9 mouse cellular contexts compared by ENCODE assay signal in genomic region chr10:9676886-9677285, GRCm38 (mm10). TPM values are rescaled to one million over a fixed set of nuclear protein-coding genes. Genes with fewer than 3 reads are reported as not detected.
DNase-seq lines count a peak whose midpoint lies in the region; ATAC-seq lines count a peak whose summit lies in the region.
"Had no signal": no experiment of that assay in that cellular context is flagged by ENCODE, and none has a peak within 500 bp of the region (broad histone marks: within the 10 kb centered on the region; RNA-seq: fewer than 3 reads in every experiment).

No protein-coding gene starts in this region.

- peaks cover 62% of the 10 kb centered on the region for H3K27me3 ChIP-seq in embryonic facial prominence, embryonic 10.5 days (replicated peaks; ENCODE audit: low read depth, poor library complexity, severe bottlenecking)
- peaks cover 56% of the 10 kb centered on the region for H3K27me3 ChIP-seq in limb, embryonic 10.5 days (ENCODE audit: low read depth, poor library complexity, severe bottlenecking)
- H3K27me3 ChIP-seq in midbrain, embryonic 13.5 days, result 0 out of 2 replicates have a peak, but pooled peaks cover 3% of the 10 kb centered on the region
- no peaks in the 10 kb centered on the region for H3K27me3 ChIP-seq in stomach, embryonic 15.5 days (replicated peaks)

- DNase-seq in thymus, postnatal 0 days (ENCODE audit: low spot score), result peak; percentile 38
- no peak for DNase-seq in thymus, postnatal 10 days (ENCODE audit: low spot score in 2 of 2)
- peak; percentile 83 for DNase-seq in embryonic facial prominence, embryonic 10.5 days (ENCODE audit: low spot score)
- peak; percentile 85 to 88 for DNase-seq in heart, adult 18-20 months
- peak; percentile 66 for DNase-seq in kidney, adult 18-20 months
- DNase-seq in limb, embryonic 10.5 days (ENCODE audit: low spot score), result peak; percentile 79

- no peaks in the 10 kb centered on the region for H3K9me3 ChIP-seq in embryonic facial prominence, embryonic 10.5 days
- no peaks in the 10 kb centered on the region for H3K9me3 ChIP-seq in limb, embryonic 10.5 days (replicated peaks)
- no peaks in the 10 kb centered on the region for H3K9me3 ChIP-seq in midbrain, embryonic 13.5 days
- H3K9me3 ChIP-seq in stomach, embryonic 15.5 days, result no peaks in the 10 kb centered on the region

- H3K27ac ChIP-seq in embryonic facial prominence, embryonic 10.5 days (replicated peaks), result no peak overlapping the region
- no peak overlapping the region for H3K27ac ChIP-seq in limb, embryonic 10.5 days
- no peak overlapping the region for H3K27ac ChIP-seq in midbrain, embryonic 13.5 days
- no peak overlapping the region for H3K27ac ChIP-seq in stomach, embryonic 15.5 days

- peak; percentile 70 for ATAC-seq in midbrain, embryonic 13.5 days
- ATAC-seq in stomach, embryonic 15.5 days (ENCODE audit: insufficient read depth, low FRiP score, low read depth), result no peak

- no peak overlapping the region for H3K9ac ChIP-seq in midbrain, embryonic 13.5 days (replicated peaks)
- H3K9ac ChIP-seq in stomach, embryonic 15.5 days, result no peak overlapping the region

- peak overlapping the region; percentile 81 for H3K4me2 ChIP-seq in midbrain, embryonic 13.5 days (replicated peaks)
- H3K4me2 ChIP-seq in stomach, embryonic 15.5 days, result peak overlapping the region; percentile 96

- H3K4me1 ChIP-seq in embryonic facial prominence, embryonic 10.5 days, result peaks cover 39% of the 10 kb centered on the region
- peaks cover 27% of the 10 kb centered on the region for H3K4me1 ChIP-seq in limb, embryonic 10.5 days
- H3K4me1 ChIP-seq in midbrain, embryonic 13.5 days (replicated peaks), result peaks cover 38% of the 10 kb centered on the region
- 0 out of 2 replicates have a peak, but pooled peaks cover 6% of the 10 kb centered on the region for H3K4me1 ChIP-seq in stomach, embryonic 15.5 days

- no peaks in the 10 kb centered on the region for H3K36me3 ChIP-seq in embryonic facial prominence, embryonic 10.5 days (replicated peaks)
- no peaks in the 10 kb centered on the region for H3K36me3 ChIP-seq in limb, embryonic 10.5 days
- H3K36me3 ChIP-seq in midbrain, embryonic 13.5 days, result no peaks in the 10 kb centered on the region
- no peaks in the 10 kb centered on the region for H3K36me3 ChIP-seq in stomach, embryonic 15.5 days
- H3K36me3 ChIP-seq: G1E had no signal

- H3K4me3 ChIP-seq in embryonic facial prominence, embryonic 10.5 days, result peak overlapping the region; percentile 79
- peak overlapping the region; percentile 77 for H3K4me3 ChIP-seq in limb, embryonic 10.5 days
- H3K4me3 ChIP-seq in midbrain, embryonic 13.5 days (replicated peaks), result no peak overlapping the region
- no peak overlapping the region; the same call in 1 of the 2 replicates for H3K4me3 ChIP-seq in stomach, embryonic 15.5 days (replicated peaks)

- WGBS in embryonic facial prominence, embryonic 10.5 days, result 2% methylated on average over 17 of the region's 17 CpGs
- 4% methylated on average over 17 of the region's 17 CpGs for WGBS in limb, embryonic 10.5 days
- WGBS in midbrain, embryonic 13.5 days, result 2% methylated on average over 17 of the region's 17 CpGs
- 2% methylated on average over 17 of the region's 17 CpGs for WGBS in stomach, embryonic 15.5 days

RNA-seq across cellular contexts. Expression of gene Samd5, which starts 1.9 kb away (rescaled TPM):
- polyA plus RNA-seq in thymus, postnatal 0 days (2015; fragmentation: Nextera tagmentation; extraction: Ambion mirVana), result 0.98 and 1.4 TPM in 2 replicates
- 4.2 and 4.3 TPM in 2 replicates for polyA plus RNA-seq in embryonic facial prominence, embryonic 10.5 days (2016; fragmentation: Nextera tagmentation; extraction: Ambion mirVana)
- 1 to 10 TPM; 2.3 to 3.1 TPM for total RNA-seq in heart, adult 18-20 months (2021)
- 1.2 and 1.5 TPM in 2 replicates for polyA plus RNA-seq in limb, embryonic 10.5 days (2016; fragmentation: Nextera tagmentation; extraction: Ambion mirVana)
- polyA plus RNA-seq in midbrain, embryonic 13.5 days (2015; fragmentation: Nextera tagmentation; extraction: Ambion mirVana), result 8.7 and 9.4 TPM in 2 replicates
- polyA plus RNA-seq in stomach, embryonic 15.5 days (2015; fragmentation: Nextera tagmentation; extraction: Ambion mirVana), result 8.1 and 8.4 TPM in 2 replicates
- polyA plus RNA-seq: G1E had no signal

Comparison
In these comparisons a context has a peak if more than half of its experiments do, and no peak if none do; other contexts are left out.
1. DNase-seq: peak in thymus, postnatal 0 days (single experiment), embryonic facial prominence, embryonic 10.5 days (single experiment), heart, adult 18-20 months (2 of 2), kidney, adult 18-20 months (single experiment) and limb, embryonic 10.5 days (single experiment); none in thymus, postnatal 10 days (0 of 2).
2. H3K4me3 ChIP-seq: peak in embryonic facial prominence, embryonic 10.5 days (single experiment) and limb, embryonic 10.5 days (single experiment); none in midbrain, embryonic 13.5 days (single experiment) and stomach, embryonic 15.5 days (single experiment).